Mouse (Mus musculus): ENCODE results near the gene Iglon5. TPM values are rescaled to one million over a fixed set of nuclear protein-coding genes. Genes with fewer than 3 reads are reported as not detected.

The Iglon5 gene
- total and polyA plus RNA-seq, 2 experiments from 2014 or later, result 0.08 TPM; not detected in 1

GRCm38 (mm10) chr7:43522776-43523175, 32.9 kb upstream of the Iglon5 start:
- Histone ChIP-seq H3K27ac (ENCODE audit: low read depth) (no peak overlapping the region), H3K4me1 (ENCODE audit: control insufficient read depth, insufficient read depth) (no peaks in the 10 kb centered on the region), H3K9me3 (replicated peaks; ENCODE audit: control insufficient read depth, low read length) (no peaks in the 10 kb centered on the region), H3K9ac (replicated peaks; ENCODE audit: low read depth, low read length) (no peak overlapping the region), H3K4me3 (ENCODE audit: low read depth, low read length) (no peak overlapping the region), H3K27me3 (ENCODE audit: control insufficient read depth, insufficient read depth, low read length) (no peaks in the 10 kb centered on the region), H3K36me3 (replicated peaks; ENCODE audit: control insufficient read depth, insufficient read depth, low read length) (no peaks in the 10 kb centered on the region), H3K4me2 (ENCODE audit: low read depth, low read length) (no peak overlapping the region)
- ATAC-seq (ENCODE audit: insufficient read depth, low read depth) (no peak), DNase-seq (ENCODE audit: low spot score) (no peak)
- no peak for TF ChIP-seq EP300 (IDR thresholded peaks at IDR 0.05; ENCODE audit: low read depth)
- TF ChIP-seq CTCF (IDR thresholded peaks at IDR 0.05; ENCODE audit: low read depth), result no peak
- WGBS, result 66% methylated on average over 2 of the region's 2 CpGs

GRCm38 (mm10) chr7:43518341-43518740, 28.5 kb upstream of the Iglon5 start:
- Histone ChIP-seq H3K27ac (ENCODE audit: low read depth) (no peak overlapping the region), H3K9me3 (replicated peaks; ENCODE audit: control insufficient read depth, low read length) (no peaks in the 10 kb centered on the region), H3K4me1 (ENCODE audit: control insufficient read depth, insufficient read depth) (no peaks in the 10 kb centered on the region), H3K9ac (replicated peaks; ENCODE audit: low read depth, low read length) (no peak overlapping the region), H3K27me3 (ENCODE audit: control insufficient read depth, insufficient read depth, low read length) (no peaks in the 10 kb centered on the region), H3K36me3 (replicated peaks; ENCODE audit: control insufficient read depth, insufficient read depth, low read length) (no peaks in the 10 kb centered on the region), H3K4me2 (ENCODE audit: low read depth, low read length) (no peak overlapping the region), H3K4me3 (ENCODE audit: low read depth, low read length) (no peak overlapping the region)
- TF ChIP-seq EP300 (IDR thresholded peaks at IDR 0.05; ENCODE audit: low read depth) (no peak), CTCF (IDR thresholded peaks at IDR 0.05; ENCODE audit: low read depth) (no peak)
- no peak for ATAC-seq (ENCODE audit: insufficient read depth, low read depth)
- no peak for DNase-seq (ENCODE audit: low spot score)
- 78% methylated on average over 15 of the region's 15 CpGs for WGBS

- H3K4me1 ChIP-seq (ENCODE audit: control insufficient read depth, insufficient read depth), result no peaks in the 10 kb centered on the region
- H3K36me3 ChIP-seq (replicated peaks; ENCODE audit: control insufficient read depth, insufficient read depth, low read length), result no peaks in the 10 kb centered on the region
- H3K9me3 ChIP-seq (replicated peaks; ENCODE audit: control insufficient read depth, low read length), result no peaks in the 10 kb centered on the region
- no peak overlapping the region for H3K9ac ChIP-seq (replicated peaks; ENCODE audit: low read depth, low read length)
- no peak for DNase-seq (ENCODE audit: low spot score)
- ATAC-seq (ENCODE audit: insufficient read depth, low read depth), result no peak
- no peak overlapping the region for H3K4me3 ChIP-seq (ENCODE audit: low read depth, low read length)
- H3K27ac ChIP-seq (ENCODE audit: low read depth), result no peak overlapping the region
- 69% methylated on average over 5 of the region's 5 CpGs for WGBS
- H3K4me2 ChIP-seq (ENCODE audit: low read depth, low read length), result no peak overlapping the region
- no peaks in the 10 kb centered on the region for H3K27me3 ChIP-seq (ENCODE audit: control insufficient read depth, insufficient read depth, low read length)
- no peak for TF ChIP-seq EP300 (IDR thresholded peaks at IDR 0.05; ENCODE audit: low read depth)
- TF ChIP-seq CTCF (IDR thresholded peaks at IDR 0.05; ENCODE audit: low read depth), result no peak
Observed at GRCm38 (mm10) chr7:43515076-43515475, 25.2 kb upstream of the Iglon5 start.

DNA sequence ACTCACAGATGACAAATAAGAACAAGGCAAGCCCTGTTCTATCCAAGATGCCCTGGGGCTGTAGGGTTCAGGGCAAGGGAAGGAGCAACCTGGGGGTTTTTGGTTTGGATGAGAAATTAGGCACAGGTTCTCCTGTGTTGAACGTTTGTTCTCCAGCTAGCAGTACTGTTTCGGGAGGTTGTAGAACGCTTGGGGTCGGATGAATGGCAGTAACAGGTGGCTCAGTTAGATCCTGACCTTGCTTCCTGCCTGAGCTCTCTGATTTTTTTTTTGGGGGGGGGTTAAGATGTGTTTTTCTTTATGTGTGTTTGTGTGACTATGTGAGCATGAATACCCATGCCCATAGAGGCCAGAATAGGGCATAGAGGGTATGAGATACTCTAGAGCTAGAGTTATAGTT, 22.6 kb upstream of the Iglon5 start:
- H3K27ac ChIP-seq (ENCODE audit: low read depth), result no peak overlapping the region
- no peak for DNase-seq (ENCODE audit: low spot score)
- no peak overlapping the region for H3K9ac ChIP-seq (replicated peaks; ENCODE audit: low read depth, low read length)
- no peaks in the 10 kb centered on the region for H3K9me3 ChIP-seq (replicated peaks; ENCODE audit: control insufficient read depth, low read length)
- ATAC-seq (ENCODE audit: insufficient read depth, low read depth), result no peak
- TF ChIP-seq EP300 (IDR thresholded peaks at IDR 0.05; ENCODE audit: low read depth), result no peak
- TF ChIP-seq CTCF (IDR thresholded peaks at IDR 0.05; ENCODE audit: low read depth), result no peak
- WGBS, result 76% methylated on average over 4 of the region's 4 CpGs
- H3K4me3 ChIP-seq (ENCODE audit: low read depth, low read length), result no peak overlapping the region
- H3K27me3 ChIP-seq (ENCODE audit: control insufficient read depth, insufficient read depth, low read length), result no peaks in the 10 kb centered on the region
- H3K36me3 ChIP-seq (replicated peaks; ENCODE audit: control insufficient read depth, insufficient read depth, low read length), result no peaks in the 10 kb centered on the region
- H3K4me2 ChIP-seq (ENCODE audit: low read depth, low read length), result no peak overlapping the region
- no peaks in the 10 kb centered on the region for H3K4me1 ChIP-seq (ENCODE audit: control insufficient read depth, insufficient read depth)

DNA sequence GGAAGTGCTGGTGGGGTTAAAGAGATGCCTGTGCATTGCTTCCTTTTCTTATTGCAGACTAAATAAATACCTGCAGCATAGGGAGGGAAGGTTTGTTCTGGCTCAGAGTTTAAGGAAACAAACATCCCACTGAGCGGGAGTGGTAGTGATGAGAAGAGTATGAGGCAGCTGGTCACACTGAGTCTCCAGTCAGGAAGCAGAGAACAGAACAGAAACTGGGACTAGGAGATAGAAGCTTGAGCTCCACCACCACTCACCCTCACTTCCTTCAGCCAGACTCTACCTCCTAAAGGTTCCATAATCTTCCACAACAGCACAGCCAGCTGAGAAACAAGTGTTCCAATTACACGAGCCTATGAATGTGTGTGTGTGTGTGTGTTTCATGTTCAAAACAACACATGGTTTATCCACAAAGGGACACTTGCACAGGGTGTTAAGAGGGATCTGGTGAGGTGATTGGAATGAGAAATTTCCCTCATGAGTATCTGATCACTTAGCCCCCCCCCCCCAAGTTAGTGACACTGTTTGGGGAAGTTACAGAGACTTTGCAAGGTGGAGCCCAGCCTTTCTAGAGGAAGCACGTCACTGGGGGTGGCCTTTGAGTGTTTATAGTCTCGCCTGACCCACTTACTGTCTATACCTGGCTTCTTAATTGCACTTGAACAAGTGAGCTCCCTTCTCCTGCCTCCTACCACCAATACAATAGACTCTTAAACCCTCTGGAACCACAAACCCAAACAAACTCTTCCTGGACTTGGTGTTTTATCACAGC, 22.0 kb upstream of the Iglon5 start:
- Histone ChIP-seq H3K9ac (replicated peaks; ENCODE audit: low read depth, low read length) (no peak overlapping the region), H3K36me3 (replicated peaks; ENCODE audit: control insufficient read depth, insufficient read depth, low read length) (no peaks in the 10 kb centered on the region), H3K4me3 (ENCODE audit: low read depth, low read length) (no peak overlapping the region), H3K4me1 (ENCODE audit: control insufficient read depth, insufficient read depth) (no peaks in the 10 kb centered on the region), H3K27ac (ENCODE audit: low read depth) (no peak overlapping the region), H3K4me2 (ENCODE audit: low read depth, low read length) (no peak overlapping the region), H3K9me3 (replicated peaks; ENCODE audit: control insufficient read depth, low read length) (no peaks in the 10 kb centered on the region), H3K27me3 (ENCODE audit: control insufficient read depth, insufficient read depth, low read length) (no peaks in the 10 kb centered on the region)
- 40% methylated on average over 4 of the region's 4 CpGs for WGBS
- ATAC-seq (ENCODE audit: insufficient read depth, low read depth) (no peak), DNase-seq (ENCODE audit: low spot score) (no peak)
- no peak for TF ChIP-seq CTCF (IDR thresholded peaks at IDR 0.05; ENCODE audit: low read depth)
- TF ChIP-seq EP300 (IDR thresholded peaks at IDR 0.05; ENCODE audit: low read depth), result no peak

Data from heart, postnatal 0 days (tissue).